Mouse (Mus musculus) inflammation-experienced regulatory T-cells, adult 6 months (primary cell): ENCODE results near the gene Gcc2. TPM values are rescaled to one million over a fixed set of nuclear protein-coding genes. Genes with fewer than 3 reads are reported as not detected.
"Not testable (repeated sequence)": the region's sequence is repeated elsewhere in the genome, so short reads cannot be mapped to it uniquely, and the experiment has no call there.

ENCODE experiments used
- ATAC-seq: one replicate; pipeline ENCODE4 v1.8.0; 2017
- polyA plus RNA-seq, 3 experiments: library from polyadenylated mRNA; unstranded; fragments of 100-300 nt; shearing (Covaris generic); gene quantifications; one replicate each; pipeline ENCODE4 v1.2.1; 2017

Gcc2 gene
- polyA plus RNA-seq, 3 experiments from 2014 or later: 70.3 to 85.0 (median 78.0) TPM

- peak; percentile 83 for ATAC-seq
These were observed 68.0 kb downstream of the Gcc2 start, which contains the start of gene Lims1 for GRCm38 (mm10) chr10:58323028-58323991. TSS of gene Lims1 (plus strand) at chr10:58323466.

- no peak for ATAC-seq
These were observed 71.0 kb downstream of the Gcc2 start for GRCm38 (mm10) chr10:58326271-58326670.

GRCm38 (mm10) chr10:58327836-58328235 lies 72.5 kb downstream of the Gcc2 start:
- not testable (repeated sequence) for ATAC-seq

- ATAC-seq: no peak
These were observed 73.3 kb downstream of the Gcc2 start for GRCm38 (mm10) chr10:58328517-58329108.

GRCm38 (mm10) chr10:58330635-58331034 lies 75.3 kb downstream of the Gcc2 start:
- ATAC-seq: no peak

- ATAC-seq: no peak
These were observed 76.4 kb downstream of the Gcc2 start for GRCm38 (mm10) chr10:58331741-58332140.

GRCm38 (mm10) chr10:58333414-58333813 lies 78.1 kb downstream of the Gcc2 start:
- no peak for ATAC-seq

- no peak for ATAC-seq
These were observed 80.9 kb downstream of the Gcc2 start for GRCm38 (mm10) chr10:58336156-58336555.

GRCm38 (mm10) chr10:58337091-58337490 lies 81.8 kb downstream of the Gcc2 start:
- ATAC-seq: not testable (repeated sequence)

- ATAC-seq: no peak
These were observed 83.3 kb downstream of the Gcc2 start for GRCm38 (mm10) chr10:58338590-58338989.

GRCm38 (mm10) chr10:58341685-58342084 lies 86.4 kb downstream of the Gcc2 start:
- no peak for ATAC-seq

GRCm38 (mm10) chr10:58342199-58342598 lies 86.9 kb downstream of the Gcc2 start:
- no peak for ATAC-seq

- ATAC-seq: no peak
These were observed 88.3 kb downstream of the Gcc2 start for GRCm38 (mm10) chr10:58343552-58343951.

- ATAC-seq: peak; percentile 40
These were observed 95.3 kb downstream of the Gcc2 start for GRCm38 (mm10) chr10:58350600-58350999.

- peak; percentile 88 for ATAC-seq
These were observed 96.4 kb downstream of the Gcc2 start for GRCm38 (mm10) chr10:58351670-58352069.

- no peak for ATAC-seq
These were observed 97.1 kb downstream of the Gcc2 start for GRCm38 (mm10) chr10:58352364-58352763.

GRCm38 (mm10) chr10:58354561-58354960 lies 99.3 kb downstream of the Gcc2 start:
- ATAC-seq: no peak

Other genes starting within 250 kb of the Gcc2 start
- gene AW822073, start 30.6 kb upstream of the Gcc2 start, polyA plus RNA-seq: not detected
- not detected for gene Duxf3, start 22.8 kb upstream of the Gcc2 start, polyA plus RNA-seq
- not detected for gene Gm4981, start 18.8 kb upstream of the Gcc2 start, polyA plus RNA-seq
- 100 to 1,000 TPM in 2 of 3 experiments, 10 to 100 TPM in 1; 96.1 to 111 (median 106) TPM for gene Lims1, start 68.0 kb downstream of the Gcc2 start, polyA plus RNA-seq
- gene Ranbp2, start 191.4 kb downstream of the Gcc2 start, polyA plus RNA-seq: 10 to 100 TPM; 23.6 to 27.6 (median 27.3) TPM
- 1 to 10 TPM; 2.2 to 5.1 (median 2.7) TPM for gene Ccdc138, start 242.5 kb downstream of the Gcc2 start, polyA plus RNA-seq